Mouse (Mus musculus): ENCODE data around the gene Med21.

DNA sequence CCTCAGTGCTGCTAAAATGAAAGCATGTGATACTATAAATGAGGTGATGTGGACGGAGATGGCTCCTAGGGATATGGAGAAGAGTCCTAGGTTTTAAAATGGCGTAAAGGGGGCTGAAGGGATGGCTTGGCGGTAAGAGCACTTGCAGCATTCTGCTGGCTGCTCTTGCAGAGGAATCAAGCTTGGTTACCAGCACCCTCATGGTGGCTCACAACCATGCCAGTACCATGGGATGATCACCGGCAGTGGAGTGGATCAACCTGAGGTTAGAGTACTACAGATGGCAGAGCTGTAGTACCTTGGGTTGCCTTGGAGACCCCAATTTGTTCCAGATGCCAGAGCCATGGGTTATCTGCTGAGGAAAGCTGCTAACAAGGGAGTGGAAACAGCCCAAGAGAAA lies 56.0 kb downstream of the Med21 start:
- TF ChIP-seq CTCF (conservative IDR thresholded peaks at IDR 0.05; ENCODE audit: insufficient read depth, insufficient read length, low read depth, low read length) (no peak), POLR2A (IDR thresholded peaks at IDR 0.05; ENCODE audit: low read depth, low read length) (no peak)

Measured in kidney, adult 2 months (tissue).